Mouse (Mus musculus): ENCODE measurements around the gene Dis3l2. TPM values are rescaled to one million over a fixed set of nuclear protein-coding genes. Genes with fewer than 3 reads are reported as not detected.

Dis3l2 gene
- total and polyA plus RNA-seq, 3 experiments, result 11.6 to 44.3 (median 31.5) TPM

- DNase-seq (ENCODE audit: low spot score) (no peak), ATAC-seq (ENCODE audit: extremely low read depth, insufficient number of reproducible peaks, low FRiP score, poor library complexity, severe bottlenecking) (no peak)
- TF ChIP-seq GATA2 (IDR thresholded peaks at IDR 0.05; ENCODE audit: borderline replicate concordance, low read depth, low read length) (no peak), POLR2AphosphoS5 (IDR thresholded peaks at IDR 0.05; ENCODE audit: insufficient replicate concordance, low read depth, low read length) (no peak), GATA1 (IDR thresholded peaks at IDR 0.05; ENCODE audit: borderline replicate concordance, low read length) (no peak), TAL1 (conservative IDR thresholded peaks at IDR 0.05; ENCODE audit: low read depth, low read length) (no peak), CTCF (IDR thresholded peaks at IDR 0.05; ENCODE audit: low read depth, low read length) (no peak)
- Histone ChIP-seq H3K9me3 (replicated peaks) (no peaks in the 10 kb centered on the region), H3K36me3 (replicated peaks) (peaks cover 32% of the 10 kb centered on the region), H3K4me1 (ENCODE audit: insufficient read depth, low read depth, low read length) (no peaks in the 10 kb centered on the region), H3K27me3 (ENCODE audit: insufficient read depth, low read length) (no peaks in the 10 kb centered on the region), H3K4me3 (ENCODE audit: low read depth, low read length) (no peak overlapping the region)
Observed at GRCm38 (mm10) chr1:86758091-86758490, 54.5 kb downstream of the Dis3l2 start.

- Histone ChIP-seq H3K27me3 (ENCODE audit: insufficient read depth, low read length) (no peaks in the 10 kb centered on the region), H3K4me1 (ENCODE audit: insufficient read depth, low read depth, low read length) (no peaks in the 10 kb centered on the region), H3K36me3 (replicated peaks) (peaks cover 40% of the 10 kb centered on the region), H3K9me3 (replicated peaks) (no peaks in the 10 kb centered on the region), H3K4me3 (ENCODE audit: low read depth, low read length) (no peak overlapping the region)
- TF ChIP-seq GATA1 (IDR thresholded peaks at IDR 0.05; ENCODE audit: borderline replicate concordance, low read length) (no peak), POLR2AphosphoS5 (IDR thresholded peaks at IDR 0.05; ENCODE audit: insufficient replicate concordance, low read depth, low read length) (no peak), TAL1 (conservative IDR thresholded peaks at IDR 0.05; ENCODE audit: low read depth, low read length) (no peak), GATA2 (IDR thresholded peaks at IDR 0.05; ENCODE audit: borderline replicate concordance, low read depth, low read length) (no peak), CTCF (IDR thresholded peaks at IDR 0.05; ENCODE audit: low read depth, low read length) (no peak)
- ATAC-seq (ENCODE audit: extremely low read depth, insufficient number of reproducible peaks, low FRiP score, poor library complexity, severe bottlenecking), result no peak
- DNase-seq (ENCODE audit: low spot score), result no peak
Observed at GRCm38 (mm10) chr1:86762161-86762560, 58.6 kb downstream of the Dis3l2 start.

- ATAC-seq (ENCODE audit: extremely low read depth, insufficient number of reproducible peaks, low FRiP score, poor library complexity, severe bottlenecking), result no peak
- H3K4me3 ChIP-seq (ENCODE audit: low read depth, low read length), result no peak overlapping the region
- H3K9me3 ChIP-seq (replicated peaks), result no peaks in the 10 kb centered on the region
- H3K27me3 ChIP-seq (ENCODE audit: insufficient read depth, low read length), result no peaks in the 10 kb centered on the region
- peaks cover 7% of the 10 kb centered on the region for H3K36me3 ChIP-seq (replicated peaks)
- DNase-seq (ENCODE audit: low spot score), result no peak
- H3K4me1 ChIP-seq (ENCODE audit: insufficient read depth, low read depth, low read length), result peaks cover 3% of the 10 kb centered on the region; the same call in 1 of the 2 replicates
- TF ChIP-seq POLR2AphosphoS5 (IDR thresholded peaks at IDR 0.05; ENCODE audit: insufficient replicate concordance, low read depth, low read length), result no peak
- TF ChIP-seq GATA2 (IDR thresholded peaks at IDR 0.05; ENCODE audit: borderline replicate concordance, low read depth, low read length), result no peak
- TF ChIP-seq CTCF (IDR thresholded peaks at IDR 0.05; ENCODE audit: low read depth, low read length), result no peak
- TF ChIP-seq GATA1 (IDR thresholded peaks at IDR 0.05; ENCODE audit: borderline replicate concordance, low read length), result no peak
- TF ChIP-seq TAL1 (conservative IDR thresholded peaks at IDR 0.05; ENCODE audit: low read depth, low read length), result no peak
Observed at GRCm38 (mm10) chr1:86801241-86801640, 97.6 kb downstream of the Dis3l2 start.

GRCm38 (mm10) chr1:86811756-86812155 is 108.1 kb downstream of the Dis3l2 start:
- TF ChIP-seq GATA2 (IDR thresholded peaks at IDR 0.05; ENCODE audit: borderline replicate concordance, low read depth, low read length), result no peak
- no peak for TF ChIP-seq GATA1 (IDR thresholded peaks at IDR 0.05; ENCODE audit: borderline replicate concordance, low read length)
- TF ChIP-seq CTCF (IDR thresholded peaks at IDR 0.05; ENCODE audit: low read depth, low read length), result no peak
- TF ChIP-seq POLR2AphosphoS5 (IDR thresholded peaks at IDR 0.05; ENCODE audit: insufficient replicate concordance, low read depth, low read length), result no peak
- TF ChIP-seq TAL1 (conservative IDR thresholded peaks at IDR 0.05; ENCODE audit: low read depth, low read length), result no peak
- H3K9me3 ChIP-seq (replicated peaks), result no peaks in the 10 kb centered on the region
- H3K36me3 ChIP-seq (replicated peaks), result peaks cover 4% of the 10 kb centered on the region
- H3K4me1 ChIP-seq (ENCODE audit: insufficient read depth, low read depth, low read length), result no peaks in the 10 kb centered on the region
- ATAC-seq (ENCODE audit: extremely low read depth, insufficient number of reproducible peaks, low FRiP score, poor library complexity, severe bottlenecking) (no peak), DNase-seq (ENCODE audit: low spot score) (no peak)
- no peak overlapping the region for H3K4me3 ChIP-seq (ENCODE audit: low read depth, low read length)
- no peaks in the 10 kb centered on the region for H3K27me3 ChIP-seq (ENCODE audit: insufficient read depth, low read length)

- Histone ChIP-seq H3K9me3 (replicated peaks) (no peaks in the 10 kb centered on the region), H3K4me3 (ENCODE audit: low read depth, low read length) (no peak overlapping the region), H3K36me3 (replicated peaks) (peaks cover 15% of the 10 kb centered on the region), H3K27me3 (ENCODE audit: insufficient read depth, low read length) (no peaks in the 10 kb centered on the region), H3K4me1 (ENCODE audit: insufficient read depth, low read depth, low read length) (no peaks in the 10 kb centered on the region)
- no peak for TF ChIP-seq GATA1 (IDR thresholded peaks at IDR 0.05; ENCODE audit: borderline replicate concordance, low read length)
- no peak for TF ChIP-seq TAL1 (conservative IDR thresholded peaks at IDR 0.05; ENCODE audit: low read depth, low read length)
- no peak for TF ChIP-seq CTCF (IDR thresholded peaks at IDR 0.05; ENCODE audit: low read depth, low read length)
- no peak for TF ChIP-seq GATA2 (IDR thresholded peaks at IDR 0.05; ENCODE audit: borderline replicate concordance, low read depth, low read length)
- TF ChIP-seq POLR2AphosphoS5 (IDR thresholded peaks at IDR 0.05; ENCODE audit: insufficient replicate concordance, low read depth, low read length), result no peak
- ATAC-seq (ENCODE audit: extremely low read depth, insufficient number of reproducible peaks, low FRiP score, poor library complexity, severe bottlenecking), result no peak
- DNase-seq (ENCODE audit: low spot score), result no peak
Observed at GRCm38 (mm10) chr1:86822266-86822665, 118.7 kb downstream of the Dis3l2 start.

- DNase-seq (ENCODE audit: low spot score) (no peak), ATAC-seq (ENCODE audit: extremely low read depth, insufficient number of reproducible peaks, low FRiP score, poor library complexity, severe bottlenecking) (no peak)
- H3K4me3 ChIP-seq (ENCODE audit: low read depth, low read length), result no peak overlapping the region
- H3K9me3 ChIP-seq (replicated peaks), result no peaks in the 10 kb centered on the region
- peaks cover 5% of the 10 kb centered on the region for H3K36me3 ChIP-seq (replicated peaks)
- H3K4me1 ChIP-seq (ENCODE audit: insufficient read depth, low read depth, low read length), result no peaks in the 10 kb centered on the region
- TF ChIP-seq POLR2AphosphoS5 (IDR thresholded peaks at IDR 0.05; ENCODE audit: insufficient replicate concordance, low read depth, low read length), result no peak
- no peak for TF ChIP-seq GATA2 (IDR thresholded peaks at IDR 0.05; ENCODE audit: borderline replicate concordance, low read depth, low read length)
- TF ChIP-seq TAL1 (conservative IDR thresholded peaks at IDR 0.05; ENCODE audit: low read depth, low read length), result no peak
- TF ChIP-seq GATA1 (IDR thresholded peaks at IDR 0.05; ENCODE audit: borderline replicate concordance, low read length), result no peak
- no peak for TF ChIP-seq CTCF (IDR thresholded peaks at IDR 0.05; ENCODE audit: low read depth, low read length)
- H3K27me3 ChIP-seq (ENCODE audit: insufficient read depth, low read length), result no peaks in the 10 kb centered on the region
Observed at GRCm38 (mm10) chr1:86834351-86834987, 130.9 kb downstream of the Dis3l2 start.

All from G1E (cell line).